Comparison of ENCODE assay signal across 8 mouse cellular contexts in the genomic region with DNA sequence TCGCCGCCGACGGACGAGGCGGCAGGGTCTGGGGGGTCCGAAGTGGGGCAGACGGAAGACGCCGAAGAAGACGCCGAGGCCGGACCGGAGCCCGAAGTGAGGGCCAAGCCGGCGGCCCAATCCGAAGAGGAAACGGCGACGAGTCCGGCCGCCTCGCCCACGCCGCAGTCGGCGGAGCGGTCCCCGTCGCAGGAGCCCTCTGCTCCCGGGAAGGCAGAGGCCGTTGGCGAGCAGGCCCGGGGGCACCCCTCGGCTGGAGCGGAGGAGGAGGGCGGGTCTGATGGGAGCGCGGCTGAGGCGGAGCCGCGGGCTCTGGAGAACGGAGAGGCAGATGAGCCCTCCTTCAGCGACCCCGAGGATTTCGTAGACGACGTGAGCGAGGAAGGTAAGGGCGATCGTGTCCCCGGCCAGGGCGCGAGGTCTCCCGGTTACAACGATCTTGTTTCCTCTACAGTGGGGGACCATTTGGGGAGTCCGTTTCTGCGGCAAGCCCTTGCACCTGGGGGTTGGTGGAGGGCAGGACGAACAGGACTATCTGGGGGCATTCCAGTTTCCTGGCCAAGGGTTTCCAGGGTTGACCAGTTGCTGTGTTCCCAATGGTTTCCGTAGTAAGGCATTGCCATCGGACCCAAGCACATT. TPM values are rescaled to one million over a fixed set of nuclear protein-coding genes. Genes with fewer than 3 reads are reported as not detected.
DNase-seq lines count a peak whose midpoint lies in the region; ATAC-seq and TF ChIP-seq lines count a peak whose summit lies in the region.

No protein-coding gene starts in this region.

- H3K9ac ChIP-seq in kidney, embryonic 15.5 days: peak overlapping the region; percentile 99
- H3K9ac ChIP-seq in hindbrain, embryonic 15.5 days: peak overlapping the region; percentile 99

- H3K4me2 ChIP-seq in kidney, embryonic 15.5 days: peak overlapping the region; percentile 85
- peak overlapping the region; percentile 92 for H3K4me2 ChIP-seq in hindbrain, embryonic 15.5 days

- TF ChIP-seq CTCF in G1E (IDR thresholded peaks at IDR 0.05; ENCODE audit: low read depth, low read length): no peak

- H3K9me3 ChIP-seq in kidney, embryonic 15.5 days (replicated peaks): no peaks in the 10 kb centered on the region
- no peaks in the 10 kb centered on the region for H3K9me3 ChIP-seq in G1E (replicated peaks)
- no peaks in the 10 kb centered on the region for H3K9me3 ChIP-seq in hindbrain, embryonic 15.5 days
- H3K9me3 ChIP-seq in megakaryocyte, embryonic 14.5 days: no peaks in the 10 kb centered on the region

- peak overlapping the region; percentile 97 for H3K27ac ChIP-seq in kidney, embryonic 15.5 days
- H3K27ac ChIP-seq in hindbrain, embryonic 15.5 days (replicated peaks): peak overlapping the region; percentile 96

- peaks cover 27% of the 10 kb centered on the region for H3K4me1 ChIP-seq in kidney, embryonic 15.5 days
- peaks cover 43% of the 10 kb centered on the region for H3K4me1 ChIP-seq in G1E (ENCODE audit: insufficient read depth, low read depth, low read length)
- H3K4me1 ChIP-seq in hindbrain, embryonic 15.5 days (replicated peaks): peaks cover 35% of the 10 kb centered on the region
- H3K4me1 ChIP-seq in megakaryocyte, embryonic 14.5 days: peaks cover 44% of the 10 kb centered on the region

- 0% methylated on average over 62 of the region's 62 CpGs for WGBS in kidney, embryonic 15.5 days
- WGBS in hindbrain, embryonic 15.5 days: under 1% methylated on average over 61 of the region's 62 CpGs

- no peak for DNase-seq in kidney, postnatal 14 days
- peak; percentile 59 for DNase-seq in G1E (ENCODE audit: low spot score)
- DNase-seq in c-Kit-positive CD71-positive TER-119-negative erythroid progenitor cells, embryonic 14.5 days (ENCODE audit: low read depth): peak; percentile 23
- DNase-seq in thymus, postnatal 4 days: peak; percentile 66
- DNase-seq in cerebellum, postnatal 10 days: no peak

- peaks cover 28% of the 10 kb centered on the region for H3K36me3 ChIP-seq in kidney, embryonic 15.5 days
- H3K36me3 ChIP-seq in G1E (replicated peaks): peaks cover 47% of the 10 kb centered on the region
- H3K36me3 ChIP-seq in hindbrain, embryonic 15.5 days: no peaks in the 10 kb centered on the region
- peaks cover 33% of the 10 kb centered on the region for H3K36me3 ChIP-seq in megakaryocyte, embryonic 14.5 days (replicated peaks; ENCODE audit: low read length)

- peak overlapping the region; percentile 100 for H3K4me3 ChIP-seq in kidney, embryonic 15.5 days (replicated peaks)
- peak overlapping the region; percentile 97 for H3K4me3 ChIP-seq in G1E (ENCODE audit: low read depth, low read length)
- H3K4me3 ChIP-seq in hindbrain, embryonic 15.5 days: peak overlapping the region; percentile 100
- H3K4me3 ChIP-seq in megakaryocyte, embryonic 14.5 days (replicated peaks): peak overlapping the region; percentile 100

- no peaks in the 10 kb centered on the region for H3K27me3 ChIP-seq in kidney, embryonic 15.5 days
- no peaks in the 10 kb centered on the region for H3K27me3 ChIP-seq in G1E (ENCODE audit: insufficient read depth, low read length)
- H3K27me3 ChIP-seq in hindbrain, embryonic 15.5 days: no peaks in the 10 kb centered on the region
- no peaks in the 10 kb centered on the region for H3K27me3 ChIP-seq in megakaryocyte, embryonic 14.5 days (replicated peaks)

- ATAC-seq in kidney, embryonic 15.5 days (replicated peaks; ENCODE audit: low FRiP score): peak; percentile 52
- no peak for ATAC-seq in G1E (ENCODE audit: extremely low read depth, insufficient number of reproducible peaks, low FRiP score, poor library complexity, severe bottlenecking)
- ATAC-seq in hindbrain, embryonic 15.5 days (ENCODE audit: low FRiP score, low read depth): peak; percentile 55; the same call in 1 of the 2 replicates

RNA-seq across cellular contexts. Expression of a gene that starts 0.4 kb away (rescaled TPM):
- polyA plus RNA-seq in kidney, embryonic 15.5 days (2015; fragmentation: Nextera tagmentation; extraction: Ambion mirVana): 116 and 127 TPM in 2 replicates
- total RNA-seq in G1E (2014; fragmentation: Nextera tagmentation) (237 and 276 TPM in 2 replicates), G1E (2017) (87.5 and 137 TPM in 2 replicates)
- polyA plus RNA-seq in G1E (2012): 101 and 133 TPM in 2 replicates
- 85.0 and 102 TPM in 2 replicates for polyA plus RNA-seq in hindbrain, embryonic 15.5 days (2015; fragmentation: Nextera tagmentation; extraction: Ambion mirVana)
- 18.7 and 48.8 TPM in 2 replicates for polyA plus RNA-seq in megakaryocyte, embryonic 14.5 days (2012; ENCODE audit: insufficient read depth, low replicate concordance)

RNA-seq across cellular contexts. Expression of a gene that starts 25.9 kb away (rescaled TPM):
- polyA plus RNA-seq in kidney, embryonic 15.5 days (2015; fragmentation: Nextera tagmentation; extraction: Ambion mirVana): not detected in 2 replicates
- total RNA-seq in G1E (2014; fragmentation: Nextera tagmentation): not detected in 2 replicates
- not detected in 2 replicates for total RNA-seq in G1E (2017)
- polyA plus RNA-seq in G1E (2012): not detected in 2 replicates
- not detected in 2 replicates for polyA plus RNA-seq in hindbrain, embryonic 15.5 days (2015; fragmentation: Nextera tagmentation; extraction: Ambion mirVana)
- 0.03 TPM in 1 of 2 replicates, not detected in the other for polyA plus RNA-seq in megakaryocyte, embryonic 14.5 days (2012; ENCODE audit: insufficient read depth, low replicate concordance)

RNA-seq across cellular contexts. Expression of a gene that starts 30.5 kb away (rescaled TPM):
- 25.3 and 27.0 TPM in 2 replicates for polyA plus RNA-seq in kidney, embryonic 15.5 days (2015; fragmentation: Nextera tagmentation; extraction: Ambion mirVana)
- total RNA-seq in G1E (2014; fragmentation: Nextera tagmentation): 5.2 and 21.8 TPM in 2 replicates
- 17.8 and 21.5 TPM in 2 replicates for total RNA-seq in G1E (2017)
- 18.7 and 19.9 TPM in 2 replicates for polyA plus RNA-seq in G1E (2012)
- 37.7 and 40.2 TPM in 2 replicates for polyA plus RNA-seq in hindbrain, embryonic 15.5 days (2015; fragmentation: Nextera tagmentation; extraction: Ambion mirVana)
- polyA plus RNA-seq in megakaryocyte, embryonic 14.5 days (2012; ENCODE audit: insufficient read depth, low replicate concordance): 7.2 and 17.8 TPM in 2 replicates

Comparison
In these comparisons a context has a peak if more than half of its experiments do, and no peak if none do; other contexts are left out.
1. DNase-seq: peak in G1E (single experiment), c-Kit-positive CD71-positive TER-119-negative erythroid progenitor cells, embryonic 14.5 days (single experiment) and thymus, postnatal 4 days (single experiment); none in kidney, postnatal 14 days (single experiment) and cerebellum, postnatal 10 days (0 of 2).
2. Peak in every context shown above with its lines, with median percentiles within 50 percentile points of each other: H3K4me3 ChIP-seq.